Mouse (Mus musculus): ENCODE results near the gene B4galnt2. TPM values are rescaled to one million over a fixed set of nuclear protein-coding genes. Genes with fewer than 3 reads are reported as not detected.
A peak's percentile ranks its signal among the peaks of the same experiment; 100 is the strongest.

Gene B4galnt2
- polyA plus RNA-seq, 1 experiment, result 0.15 TPM

DNA sequence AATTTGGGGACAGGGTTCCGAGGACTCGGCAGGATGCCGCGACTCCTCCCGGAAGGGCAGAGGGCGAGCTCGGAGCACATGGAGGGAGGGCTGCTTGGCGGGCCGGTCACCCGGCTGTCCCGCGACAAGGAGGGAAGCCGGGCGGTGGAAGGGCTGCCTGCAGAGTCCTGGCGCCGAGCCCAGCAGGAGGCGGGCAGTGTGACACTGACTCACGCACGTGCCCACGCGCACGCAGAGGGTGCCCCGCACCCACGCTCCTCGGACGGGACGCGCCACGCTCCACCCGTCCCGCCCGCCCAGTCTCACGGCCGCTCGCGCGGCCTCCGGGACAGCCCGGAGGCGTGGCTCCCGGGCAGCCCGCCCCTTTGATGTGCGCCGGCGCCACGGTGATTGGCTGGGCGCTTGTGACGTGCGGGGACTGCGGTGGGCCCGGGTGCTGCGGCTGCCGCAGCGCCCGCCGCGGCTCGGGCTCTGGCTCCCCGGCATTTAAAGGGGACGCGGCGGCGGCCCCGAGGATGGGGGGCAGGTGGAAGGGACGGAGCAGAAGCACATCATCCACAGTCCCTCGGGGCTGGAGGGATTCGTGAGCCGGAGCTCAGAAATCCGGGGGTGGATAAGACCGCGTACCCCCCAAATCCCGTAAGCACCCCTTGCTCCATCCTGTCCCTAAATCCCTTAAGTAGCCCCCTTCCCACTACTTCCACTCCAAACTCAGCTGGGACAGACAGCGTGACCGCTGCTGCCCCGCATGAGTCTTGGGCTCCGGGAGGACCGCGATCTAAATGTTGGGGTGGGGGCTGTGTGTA lies 90.4 kb downstream of the B4galnt2 start, which contains the start of gene Phospho1:
Phospho1 (plus strand) TSS at position 429 of the 806 bp plus-strand sequence.
- H3K27me3 ChIP-seq (replicated peaks), result peaks cover 81% of the 10 kb centered on the region
- H3K4me1 ChIP-seq, result peaks cover 59% of the 10 kb centered on the region
- H3K9me3 ChIP-seq, result no peaks in the 10 kb centered on the region
- peak within 1 kb of the TSS; percentile 95 for H3K4me3 ChIP-seq (replicated peaks)
- H3K36me3 ChIP-seq (replicated peaks; ENCODE audit: low read length), result peaks cover 1% of the 10 kb centered on the region
- no peak for TF ChIP-seq GATA1 (IDR thresholded peaks at IDR 0.05; ENCODE audit: borderline replicate concordance, low read length)

DNA sequence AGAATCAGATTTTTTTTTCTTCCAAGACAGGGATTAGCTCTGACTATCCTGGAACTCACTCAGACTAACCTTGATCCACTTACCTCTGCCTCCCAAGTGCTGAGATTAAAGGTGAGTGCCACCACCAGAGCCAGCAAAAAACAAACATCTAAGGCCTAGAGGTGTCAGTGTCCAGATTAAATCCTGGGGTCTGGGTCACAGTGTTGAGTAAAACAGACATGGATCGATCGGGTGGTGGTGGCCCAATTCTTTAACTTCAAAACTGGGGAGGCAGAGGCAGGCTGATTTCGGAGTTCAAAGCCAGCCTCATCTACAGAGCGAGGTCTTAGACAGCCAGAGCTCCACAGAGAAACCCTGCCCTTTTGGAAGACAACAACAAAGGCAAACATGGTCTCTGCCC lies 92.3 kb downstream of the B4galnt2 start:
- Histone ChIP-seq H3K4me1 (peaks cover 44% of the 10 kb centered on the region), H3K9me3 (0 out of 2 replicates have a peak, but pooled peaks cover 2% of the 10 kb centered on the region), H3K4me3 (replicated peaks) (no peak overlapping the region), H3K36me3 (replicated peaks; ENCODE audit: low read length) (no peaks in the 10 kb centered on the region), H3K27me3 (replicated peaks) (peaks cover 74% of the 10 kb centered on the region)
- no peak for TF ChIP-seq FLI1 (IDR thresholded peaks at IDR 0.05; ENCODE audit: low read length)

DNA sequence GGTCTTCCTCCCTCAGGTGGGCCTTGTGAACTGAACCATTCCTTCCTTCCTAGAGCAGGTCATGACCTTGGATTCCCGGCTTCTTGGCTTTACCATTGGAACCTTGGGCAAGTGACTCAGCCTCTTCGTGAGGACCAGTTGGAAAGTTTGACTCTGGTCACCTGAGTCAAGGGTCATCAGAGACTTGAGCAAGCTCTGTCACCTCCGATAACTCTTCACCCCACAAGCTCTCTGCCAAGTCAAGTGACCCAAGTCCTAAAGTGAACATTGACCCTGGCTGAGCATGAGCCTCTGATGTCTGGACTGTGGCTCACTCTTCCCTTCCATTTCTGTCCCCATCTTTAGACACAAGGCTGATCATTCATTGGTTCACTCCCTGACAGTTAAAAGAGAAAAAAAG lies 93.2 kb downstream of the B4galnt2 start:
- H3K4me1 ChIP-seq, result peaks cover 35% of the 10 kb centered on the region
- peaks cover 69% of the 10 kb centered on the region for H3K27me3 ChIP-seq (replicated peaks)
- H3K36me3 ChIP-seq (replicated peaks; ENCODE audit: low read length), result no peaks in the 10 kb centered on the region
- no peak overlapping the region for H3K4me3 ChIP-seq (replicated peaks)
- H3K9me3 ChIP-seq, result 0 out of 2 replicates have a peak, but pooled peaks cover 2% of the 10 kb centered on the region
- TF ChIP-seq GATA1 (IDR thresholded peaks at IDR 0.05; ENCODE audit: borderline replicate concordance, low read length), result no peak
- TF ChIP-seq FLI1 (IDR thresholded peaks at IDR 0.05; ENCODE audit: low read length), result no peak

DNA sequence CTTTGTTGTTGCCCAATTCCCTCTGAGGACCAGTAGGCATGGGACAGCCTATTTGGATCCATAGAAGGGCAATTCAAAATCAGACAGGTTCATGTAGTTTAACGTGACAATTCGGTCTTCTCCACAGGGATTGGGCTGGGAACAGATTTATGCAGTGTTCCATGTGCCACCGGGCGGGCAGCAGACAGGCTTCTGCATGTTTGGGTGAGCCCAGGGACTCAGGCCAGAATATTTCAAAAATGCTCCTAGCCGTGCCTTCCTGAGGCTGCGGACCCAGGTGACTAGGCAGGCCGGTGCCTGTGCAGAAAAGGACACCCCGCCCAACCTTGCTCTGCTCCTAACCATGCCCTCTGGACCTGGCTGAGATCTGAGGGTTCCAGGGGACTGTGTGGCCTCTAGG lies 95.6 kb downstream of the B4galnt2 start:
- peaks cover 68% of the 10 kb centered on the region for H3K27me3 ChIP-seq (replicated peaks)
- no peaks in the 10 kb centered on the region for H3K36me3 ChIP-seq (replicated peaks; ENCODE audit: low read length)
- peaks cover 21% of the 10 kb centered on the region for H3K4me1 ChIP-seq
- H3K4me3 ChIP-seq (replicated peaks), result no peak overlapping the region
- TF ChIP-seq FLI1 (IDR thresholded peaks at IDR 0.05; ENCODE audit: low read length) (no peak), GATA1 (IDR thresholded peaks at IDR 0.05; ENCODE audit: borderline replicate concordance, low read length) (no peak)
- peaks cover 23% of the 10 kb centered on the region for H3K9me3 ChIP-seq

Other genes with a start within 250 kb of the B4galnt2 start
- gene Phb, start 247.9 kb downstream of the B4galnt2 start, polyA plus RNA-seq (2012; ENCODE audit: insufficient read depth, low replicate concordance), result 17.5 and 20.8 TPM in 2 replicates
- gene Zfp652, start 202.2 kb downstream of the B4galnt2 start, polyA plus RNA-seq (2012; ENCODE audit: insufficient read depth, low replicate concordance), result 18.2 and 19.8 TPM in 2 replicates
- not detected in 2 replicates for gene B130006D01Rik, start 191.3 kb downstream of the B4galnt2 start, polyA plus RNA-seq (2012; ENCODE audit: insufficient read depth, low replicate concordance)
- 11.0 and 11.8 TPM in 2 replicates for gene Phospho1, start 90.4 kb downstream of the B4galnt2 start, polyA plus RNA-seq (2012; ENCODE audit: insufficient read depth, low replicate concordance)
- gene Gngt2, start 77.7 kb downstream of the B4galnt2 start, polyA plus RNA-seq (2012; ENCODE audit: insufficient read depth, low replicate concordance), result 10.2 and 30.7 TPM in 2 replicates
- gene Abi3, start 72.4 kb downstream of the B4galnt2 start, polyA plus RNA-seq (2012; ENCODE audit: insufficient read depth, low replicate concordance), result 67.9 and 94.9 TPM in 2 replicates
- gene Igf2bp1, start 91.0 kb upstream of the B4galnt2 start, polyA plus RNA-seq (2012; ENCODE audit: insufficient read depth, low replicate concordance), result 0.06 TPM in 1 of 2 replicates, not detected in the other
- gene Gip, start 109.7 kb upstream of the B4galnt2 start, polyA plus RNA-seq (2012; ENCODE audit: insufficient read depth, low replicate concordance), result not detected in 2 replicates
- 21.3 and 146 TPM in 2 replicates for gene Snf8, start 120.0 kb upstream of the B4galnt2 start, polyA plus RNA-seq (2012; ENCODE audit: insufficient read depth, low replicate concordance)
- gene Ube2z, start 150.5 kb upstream of the B4galnt2 start, polyA plus RNA-seq (2012; ENCODE audit: insufficient read depth, low replicate concordance), result 12.1 and 13.8 TPM in 2 replicates
- gene Atp5g1, start 160.8 kb upstream of the B4galnt2 start, polyA plus RNA-seq (2012; ENCODE audit: insufficient read depth, low replicate concordance), result 305 and 325 TPM in 2 replicates
- not detected in 2 replicates for gene Calcoco2, start 197.1 kb upstream of the B4galnt2 start, polyA plus RNA-seq (2012; ENCODE audit: insufficient read depth, low replicate concordance)
- not detected in 2 replicates for gene Ttll6, start 218.9 kb upstream of the B4galnt2 start, polyA plus RNA-seq (2012; ENCODE audit: insufficient read depth, low replicate concordance)

All from megakaryocyte, embryonic 14.5 days (primary cell).